Mouse (Mus musculus) left cerebral cortex, postnatal 4 days (tissue): ENCODE measurements at regions not wholly inside any gene's neighbourhood (a gene's known extent, or its start where the extent isn't known, plus 50 kb on each side); places are given as distances from the start of the nearest gene placed in this dataset.
A peak's percentile ranks its signal among the peaks of the same experiment; 100 is the strongest.
"Not testable (repeated sequence)": the region's sequence is repeated elsewhere in the genome, so short reads cannot be mapped to it uniquely, and the experiment has no call there.

ENCODE experiments used
- DNase-seq: peaks from one replicate; pipeline ENCODE4 v3.0.0-alpha.2; 2022
- intact Hi-C: fragments of 180-260 bp; cut with DNase I; formaldehyde crosslinking; loops from one replicate; pipeline ENCODE4 v1.15.1; 2025

- intact Hi-C loops, result no loop called here
- DNase-seq, result no peak
Observed at GRCm38 (mm10) chr10:30470831-30471230, 129.7 kb downstream of the Trmt11 start.

DNA sequence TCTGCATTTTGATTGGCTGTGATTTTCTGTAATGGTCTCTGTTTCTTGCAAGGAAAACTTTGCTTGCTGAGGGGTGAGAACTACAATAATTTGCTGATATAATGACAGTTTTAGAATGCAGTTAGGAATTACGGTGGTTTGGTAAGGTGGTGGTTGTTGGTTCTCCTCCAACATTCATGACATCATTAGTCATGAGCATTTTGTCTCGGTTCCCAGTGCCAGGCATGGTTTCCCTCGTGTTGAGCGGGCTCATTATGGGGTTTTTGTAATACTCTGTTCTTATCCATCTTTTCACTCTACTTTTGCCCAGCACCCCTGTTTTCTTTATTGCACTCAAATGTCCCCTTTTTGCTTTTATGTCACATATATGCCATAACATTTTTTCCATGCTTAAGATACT lies 149.9 kb downstream of the Trmt11 start:
- no peak for DNase-seq
- intact Hi-C loops, result no loop called here

GRCm38 (mm10) chr10:30447057-30447456 lies 153.5 kb downstream of the Trmt11 start:
- intact Hi-C loops, result no loop called here
- DNase-seq, result no peak

DNA sequence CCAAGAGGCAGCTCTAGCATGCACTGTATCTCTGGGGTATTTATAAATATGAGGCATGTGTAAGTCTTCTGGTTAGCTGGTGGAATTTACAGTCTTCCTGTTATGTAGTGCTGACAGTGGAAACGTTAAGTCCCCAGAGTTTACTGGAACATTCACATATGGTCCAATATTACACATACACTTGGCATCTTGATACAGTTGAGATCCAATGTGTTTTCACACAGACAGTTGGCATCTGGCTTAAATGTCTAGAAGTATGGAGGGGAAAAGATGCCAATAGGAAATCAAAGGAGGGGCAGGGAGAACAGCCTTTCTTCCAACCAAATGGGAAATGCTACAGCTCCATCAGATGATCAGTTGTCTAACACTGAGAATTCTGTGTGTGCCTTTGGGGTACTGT lies 154.0 kb downstream of the Trmt11 start:
- intact Hi-C loops, result no loop called here

GRCm38 (mm10) chr10:30439802-30440201 lies 160.7 kb downstream of the Trmt11 start:
- no peak for DNase-seq
- intact Hi-C loops, result no loop called here

More for the DNA sequence above, 154.0 kb downstream of the Trmt11 start:
- DNase-seq, result no peak

GRCm38 (mm10) chr10:30426420-30426923 lies 174.1 kb downstream of the Trmt11 start:
- intact Hi-C loops, result no loop called here
- DNase-seq, result no peak

- intact Hi-C loops, result loop anchor here (1.0 kb wide), 1 partner anchor 886 kb away; no protein-coding TSS in a partner anchor
- peak; percentile 11 for DNase-seq
Observed at GRCm38 (mm10) chr10:30419391-30420043, 181.0 kb downstream of the Trmt11 start.

GRCm38 (mm10) chr10:30416314-30416713 lies 184.2 kb downstream of the Trmt11 start:
- no peak for DNase-seq
- intact Hi-C loops, result no loop called here

DNA sequence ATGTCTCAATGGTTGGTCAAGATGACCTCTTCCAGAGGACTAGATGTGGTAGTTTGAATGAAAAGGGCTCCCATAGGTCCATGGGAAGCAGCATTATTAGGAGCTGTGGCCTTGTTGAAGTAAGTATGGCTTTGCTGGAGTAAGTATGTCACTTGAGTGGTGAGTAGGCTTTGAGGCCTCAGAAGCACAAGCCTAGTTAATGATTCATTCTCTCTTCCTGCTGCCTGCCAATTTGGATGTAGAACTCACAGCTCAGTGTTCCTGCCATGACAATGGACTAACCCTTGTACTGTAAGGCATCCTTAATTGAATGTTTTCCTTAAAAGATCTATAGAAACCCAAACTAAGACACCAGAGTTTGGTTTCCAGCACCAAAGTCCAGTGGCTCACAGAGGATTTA lies 188.8 kb downstream of the Trmt11 start:
- DNase-seq, result no peak
- intact Hi-C loops, result no loop called here

DNA sequence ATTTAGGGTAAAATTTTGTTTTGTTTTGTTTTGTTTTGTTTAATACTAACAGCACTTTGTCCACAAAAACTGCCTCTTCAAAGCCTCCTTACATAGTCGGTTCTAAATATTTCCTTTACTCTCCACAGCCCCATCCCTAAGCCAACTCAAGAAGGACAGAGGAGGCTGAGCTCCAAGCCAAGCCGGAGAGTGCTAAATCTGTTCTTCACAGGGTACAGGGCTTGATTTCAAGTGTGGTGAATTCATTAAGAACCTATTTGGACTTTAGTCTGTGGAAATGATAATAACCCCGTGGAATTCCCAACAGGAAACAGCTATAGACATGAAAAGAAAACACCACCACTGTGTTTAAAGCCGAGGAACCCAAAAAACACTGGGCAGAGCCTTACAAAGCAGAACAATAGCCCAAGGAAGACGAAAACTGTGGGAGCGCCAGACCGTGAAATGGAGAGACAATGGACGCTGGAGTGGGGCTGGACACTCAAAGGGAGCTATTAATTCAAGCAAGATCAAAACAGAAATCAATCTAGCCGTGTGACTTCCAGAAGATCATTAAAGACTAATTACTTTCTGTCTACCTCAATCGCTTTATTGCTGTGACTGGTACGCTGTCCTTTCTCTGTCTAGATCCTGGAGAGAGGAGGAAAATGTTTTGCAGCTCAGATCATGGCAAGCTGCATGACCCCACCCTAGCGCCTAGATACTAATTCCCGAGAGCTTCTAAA lies 194.7 kb downstream of the Trmt11 start:
- intact Hi-C loops, result no loop called here
- DNase-seq, result peak; percentile 1

DNA sequence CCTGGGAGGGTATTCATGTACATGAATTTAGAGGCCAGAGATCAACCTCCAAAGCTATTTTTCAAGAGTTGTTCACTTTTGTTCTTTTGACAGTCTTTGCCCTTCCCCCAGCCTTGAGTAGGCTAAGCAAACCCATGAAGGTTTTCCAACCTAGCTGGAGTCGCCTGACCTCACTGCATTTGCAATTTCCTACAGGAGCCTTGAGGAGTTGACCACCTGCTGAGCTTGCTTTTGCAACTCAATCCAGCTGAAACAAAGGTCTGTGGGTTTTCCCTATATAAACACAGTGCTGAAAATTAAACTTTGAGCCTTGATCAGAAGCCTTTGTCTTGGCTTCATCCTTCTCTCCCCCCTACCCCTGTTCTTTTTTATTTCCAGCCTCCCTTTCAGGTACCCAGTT lies 170.2 kb upstream of the Cenpw start:
- intact Hi-C loops, result no loop called here

DNA sequence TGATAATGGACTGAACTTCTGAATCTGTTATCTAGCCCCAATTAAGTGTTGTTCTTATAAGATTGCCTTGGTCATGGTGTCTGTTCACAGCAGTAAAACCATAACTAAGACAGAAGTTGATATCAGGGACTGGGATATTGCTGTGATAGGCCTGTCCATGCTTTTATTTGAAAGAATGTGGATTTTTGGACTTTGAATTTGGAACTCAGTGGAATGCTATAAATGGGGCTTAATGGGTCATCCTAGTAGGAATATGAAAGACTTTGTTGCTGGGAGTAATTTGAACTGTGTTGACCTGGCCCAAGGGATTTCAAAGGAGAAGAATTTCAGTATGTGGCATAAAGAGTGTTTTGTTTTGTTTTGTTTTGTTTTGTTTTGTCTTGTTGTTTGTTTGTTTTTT lies 160.5 kb upstream of the Cenpw start:
- intact Hi-C loops, result not testable (repeated sequence)

More for the DNA sequence above, 170.2 kb upstream of the Cenpw start:
- DNase-seq, result no peak

GRCm38 (mm10) chr10:30359051-30359450 lies 158.7 kb upstream of the Cenpw start:
- DNase-seq, result no peak
- intact Hi-C loops, result no loop called here

More for the DNA sequence above, 160.5 kb upstream of the Cenpw start:
- DNase-seq, result not testable (repeated sequence)

- intact Hi-C loops, result no loop called here
- no peak for DNase-seq
Observed at GRCm38 (mm10) chr10:30342965-30343478, 142.7 kb upstream of the Cenpw start.

DNA sequence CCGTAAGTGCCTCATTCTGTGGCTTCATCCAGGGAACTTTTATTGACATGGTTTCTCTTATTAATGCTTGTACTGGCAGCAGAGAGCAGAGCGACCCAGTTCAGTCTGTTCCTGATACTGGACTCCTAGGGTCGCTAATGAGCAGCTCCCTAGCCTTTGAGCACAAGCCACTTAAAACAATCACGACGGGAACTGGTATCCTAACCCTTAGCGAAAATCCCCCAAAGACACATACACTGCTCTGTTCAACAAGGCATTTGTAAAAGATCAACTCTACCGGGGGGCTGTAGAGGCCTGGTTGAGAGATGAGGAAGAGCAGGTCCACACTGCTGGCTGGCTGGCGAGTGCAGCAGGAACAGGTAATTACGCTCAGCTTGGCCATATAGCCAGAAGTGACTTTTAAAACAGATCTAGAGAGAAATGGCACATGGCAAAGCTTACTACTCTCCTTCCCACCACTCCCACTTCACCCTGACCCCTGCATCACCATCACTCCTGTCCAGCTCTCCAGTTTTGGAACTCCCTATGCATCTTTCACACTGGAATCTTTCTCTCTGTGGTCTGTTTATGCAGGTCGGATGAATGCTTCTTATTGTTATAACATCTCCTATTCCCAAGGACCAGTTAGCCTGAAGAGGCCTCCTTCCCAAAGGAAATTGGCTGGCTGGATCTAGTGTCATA lies 128.1 kb upstream of the Cenpw start:
- no peak for DNase-seq
- intact Hi-C loops, result no loop called here

GRCm38 (mm10) chr10:30327849-30328248 lies 127.5 kb upstream of the Cenpw start:
- intact Hi-C loops, result no loop called here
- DNase-seq, result peak; percentile 3

DNA sequence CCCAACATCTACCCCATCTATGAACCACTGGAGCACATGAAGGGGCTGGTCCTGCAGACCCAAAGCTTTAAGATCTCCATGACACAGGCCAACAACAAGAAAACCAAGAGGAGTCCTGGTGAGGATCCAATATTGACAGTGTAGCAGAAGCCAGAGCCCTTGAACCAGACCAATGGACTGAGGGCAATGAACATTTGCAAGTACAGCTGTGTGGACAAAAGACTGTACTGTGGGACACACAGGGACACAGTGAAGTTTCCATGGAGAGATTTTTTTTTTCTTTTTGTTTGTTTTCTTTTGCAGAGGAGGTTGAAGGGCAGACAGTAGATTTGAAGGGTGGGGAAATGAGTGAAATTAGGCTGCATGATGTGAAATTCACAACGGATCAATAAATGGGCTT lies 126.5 kb upstream of the Cenpw start:
- no peak for DNase-seq
- intact Hi-C loops, result no loop called here

DNA sequence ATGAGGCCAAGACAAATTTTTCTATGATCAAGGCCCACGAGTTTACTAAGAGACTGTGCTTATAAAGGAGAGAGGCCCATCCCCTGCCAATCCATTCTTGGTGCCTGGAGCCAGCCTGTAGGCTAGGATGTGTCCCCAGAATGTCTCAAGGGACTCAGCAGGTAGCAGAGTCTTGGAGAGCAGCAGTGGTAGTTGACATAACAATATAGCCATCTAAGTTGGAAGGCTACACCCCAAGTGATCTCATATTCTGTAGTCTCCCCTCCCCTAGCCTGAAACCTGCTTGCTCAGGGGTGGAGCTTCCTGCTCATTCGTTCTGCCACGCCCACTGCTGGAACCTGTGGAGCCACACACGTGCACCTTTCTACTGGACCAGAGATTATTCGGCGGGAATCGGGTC lies 95.5 kb upstream of the Cenpw start:
- intact Hi-C loops, DNase-seq: not testable (repeated sequence)

- DNase-seq, result no peak
- intact Hi-C loops, result no loop called here
Observed at GRCm38 (mm10) chr10:30281666-30282065, 81.3 kb upstream of the Cenpw start.

DNA sequence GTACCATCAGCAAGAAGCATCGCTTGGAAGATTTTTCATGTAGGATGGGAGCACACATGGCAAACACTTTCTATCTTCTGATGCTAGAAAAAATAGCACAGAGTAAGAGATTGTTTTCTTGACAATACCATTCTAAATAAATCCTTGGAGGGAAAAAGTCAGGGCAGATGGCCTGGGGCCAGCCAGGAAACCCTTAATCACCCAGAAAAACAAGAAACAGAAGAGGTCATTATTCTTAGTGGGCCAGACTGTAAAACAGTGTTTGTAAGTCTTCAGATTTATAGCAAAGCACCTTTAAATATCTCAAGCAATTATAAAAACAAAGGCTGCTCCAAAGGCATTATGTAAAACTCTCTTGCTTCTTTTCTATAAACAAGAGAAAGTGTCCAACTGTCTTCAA lies 80.1 kb upstream of the Cenpw start:
- DNase-seq, result no peak
- intact Hi-C loops, result no loop called here

GRCm38 (mm10) chr10:30279978-30280377 lies 79.6 kb upstream of the Cenpw start:
- DNase-seq, result no peak
- intact Hi-C loops, result no loop called here
